Mouse (Mus musculus) lung, postnatal 0 days (tissue): ENCODE data around the gene Vgll4. TPM values are rescaled to one million over a fixed set of nuclear protein-coding genes. Genes with fewer than 3 reads are reported as not detected.
A peak's percentile ranks its signal among the peaks of the same experiment; 100 is the strongest.

Experiments used
- ATAC-seq: fragments of 200-750 bp; cut with Nextera tagmentation; 2 replicates; pipeline ENCODE4 v1.8.0; 2017; ENCODE audit warnings: moderate library complexity
- DNase-seq: peaks from one replicate; pipeline ENCODE4 v3.0.0-alpha.2; 2016; ENCODE audit warnings: low spot score
- H3K27ac ChIP-seq: fragments of 300-500 bp; sonication (generic); 2 replicates; pipeline ENCODE4 v1.5.1; 2014; ENCODE audit warnings: antibody characterized with exemption, mild to moderate bottlenecking, low read length, mixed read lengths
- H3K27me3 ChIP-seq: fragments of 300-500 bp; sonication (generic); replicated peaks from 2 replicates; pipeline ENCODE4 v1.6.1; 2014; ENCODE audit warnings: low read length, mixed read lengths; ENCODE audit not compliant: insufficient read depth
- H3K36me3 ChIP-seq: fragments of 300-500 bp; sonication (generic); 2 replicates; pipeline ENCODE4 v1.6.1; 2014; ENCODE audit warnings: low read length, mixed read lengths; ENCODE audit not compliant: insufficient read depth
- H3K4me1 ChIP-seq: fragments of 300-500 bp; sonication (generic); 2 replicates; pipeline ENCODE4 v1.6.1; 2014; ENCODE audit warnings: antibody characterized with exemption, low read depth, low read length, mixed read lengths; ENCODE audit not compliant: insufficient read depth
- H3K4me2 ChIP-seq: fragments of 300-500 bp; sonication (generic); replicated peaks from 2 replicates; pipeline ENCODE4 v1.6.1; 2014; ENCODE audit warnings: low read depth, mild to moderate bottlenecking, low read length, moderate library complexity, mixed read lengths
- H3K4me3 ChIP-seq: fragments of 300-500 bp; sonication (generic); 2 replicates; pipeline ENCODE4 v1.5.1; 2014; ENCODE audit warnings: low read depth, low read length
- H3K9ac ChIP-seq: fragments of 300-500 bp; sonication (generic); replicated peaks from 2 replicates; pipeline ENCODE4 v1.6.1; 2014; ENCODE audit warnings: low read depth, mild to moderate bottlenecking
- H3K9me3 ChIP-seq: fragments of 300-500 bp; sonication (generic); 2 replicates; pipeline ENCODE4 v1.6.1; 2016; ENCODE audit warnings: low read length, mixed read lengths
- CTCF ChIP-seq: IDR thresholded peaks from 2 replicates; pipeline ENCODE4 v1.5.1; 2016; ENCODE audit warnings: antibody characterized with exemption, mild to moderate bottlenecking
- EP300 ChIP-seq: IDR thresholded peaks from 2 replicates; pipeline ENCODE4 v1.6.1; 2016; ENCODE audit warnings: antibody characterized with exemption, mild to moderate bottlenecking, control low read depth
- WGBS: fragments of 180-500 bp; shearing (Covaris S2); extraction: QIAGEN DNeasy Blood & Tissue Kit; methylation state at CpG from one replicate; pipeline ENCODE4 v1.1.7; 2014; 5-methylcytosine and 5-hydroxymethylcytosine counted together
- polyA plus RNA-seq: library from polyadenylated mRNA; unstranded; fragments of >200 nt; fragmentation: Nextera tagmentation; extraction: Ambion mirVana; gene quantifications from 2 replicates; pipeline ENCODE4 v1.2.1, GENCODE M21; 2015

The Vgll4 gene
- polyA plus RNA-seq, 1 experiment from 2014 or later, result 104 TPM

DNA sequence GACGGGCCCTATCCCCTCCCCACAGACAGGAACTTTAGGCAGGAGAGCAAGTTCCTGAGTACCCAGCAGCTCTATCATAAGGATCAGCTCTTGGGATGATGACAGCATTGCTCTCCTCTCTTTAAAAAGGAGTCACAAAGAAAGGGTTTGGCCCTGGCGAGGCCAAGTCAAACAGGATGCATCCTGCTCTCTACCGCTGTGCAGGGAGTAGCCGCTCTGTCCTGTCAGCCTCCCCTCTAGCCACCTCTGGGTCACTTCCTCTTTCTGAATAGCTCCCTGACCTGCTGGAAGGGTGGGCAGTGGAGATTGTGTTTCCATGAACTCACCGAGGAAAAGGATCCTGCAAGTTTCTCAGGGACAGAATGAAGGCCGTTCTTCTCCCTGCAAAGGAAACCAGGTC is 151.3 kb downstream of the Vgll4 start:
- Histone ChIP-seq H3K9ac (no peak overlapping the region), H3K36me3 (no peaks in the 10 kb centered on the region), H3K27me3 (no peaks in the 10 kb centered on the region), H3K9me3 (no peaks in the 10 kb centered on the region), H3K27ac (0 out of 2 replicates have a peak overlapping the region, but pooled peaks have one; percentile 43), H3K4me3 (no peak overlapping the region), H3K4me2 (no peak overlapping the region), H3K4me1 (peaks cover 9% of the 10 kb centered on the region; the same call in 1 of the 2 replicates)
- ATAC-seq (peak; percentile 79), DNase-seq (peak; percentile 66)
- TF ChIP-seq EP300 (peak; percentile 69; the same call in 1 of the 2 replicates), CTCF (no peak)
- WGBS, result 33% methylated on average over 6 of the region's 6 CpGs

DNA sequence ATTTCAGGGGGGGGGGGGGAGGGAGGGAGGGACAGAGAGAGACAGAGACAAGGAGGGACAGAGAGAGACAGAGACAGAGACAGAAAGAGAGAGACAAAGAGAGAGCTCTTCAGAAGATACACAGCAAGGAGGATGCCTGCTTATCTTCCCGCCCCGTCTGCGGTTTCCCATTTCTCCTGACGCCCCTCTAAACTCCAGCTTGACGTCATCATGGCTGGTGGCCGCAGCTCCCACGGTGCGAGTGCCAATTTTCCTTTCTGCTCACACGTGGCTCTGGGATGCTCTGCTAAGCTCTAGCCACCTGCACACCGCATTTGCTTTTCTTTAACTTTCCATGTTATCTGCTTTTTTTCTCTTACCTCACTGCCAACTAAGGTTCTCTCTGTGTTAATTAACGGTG is 151.8 kb downstream of the Vgll4 start:
- no peak for TF ChIP-seq EP300
- TF ChIP-seq CTCF, result no peak
- Histone ChIP-seq H3K4me3 (no peak overlapping the region), H3K36me3 (no peaks in the 10 kb centered on the region), H3K9ac (no peak overlapping the region), H3K4me2 (no peak overlapping the region), H3K27me3 (no peaks in the 10 kb centered on the region), H3K4me1 (peaks cover 9% of the 10 kb centered on the region; the same call in 1 of the 2 replicates), H3K9me3 (no peaks in the 10 kb centered on the region), H3K27ac (0 out of 2 replicates have a peak overlapping the region, but pooled peaks have one; percentile 38)
- WGBS, result 25% methylated on average over 11 of the region's 11 CpGs
- peak; percentile 42 for ATAC-seq
- peak; percentile 61 for DNase-seq

DNA sequence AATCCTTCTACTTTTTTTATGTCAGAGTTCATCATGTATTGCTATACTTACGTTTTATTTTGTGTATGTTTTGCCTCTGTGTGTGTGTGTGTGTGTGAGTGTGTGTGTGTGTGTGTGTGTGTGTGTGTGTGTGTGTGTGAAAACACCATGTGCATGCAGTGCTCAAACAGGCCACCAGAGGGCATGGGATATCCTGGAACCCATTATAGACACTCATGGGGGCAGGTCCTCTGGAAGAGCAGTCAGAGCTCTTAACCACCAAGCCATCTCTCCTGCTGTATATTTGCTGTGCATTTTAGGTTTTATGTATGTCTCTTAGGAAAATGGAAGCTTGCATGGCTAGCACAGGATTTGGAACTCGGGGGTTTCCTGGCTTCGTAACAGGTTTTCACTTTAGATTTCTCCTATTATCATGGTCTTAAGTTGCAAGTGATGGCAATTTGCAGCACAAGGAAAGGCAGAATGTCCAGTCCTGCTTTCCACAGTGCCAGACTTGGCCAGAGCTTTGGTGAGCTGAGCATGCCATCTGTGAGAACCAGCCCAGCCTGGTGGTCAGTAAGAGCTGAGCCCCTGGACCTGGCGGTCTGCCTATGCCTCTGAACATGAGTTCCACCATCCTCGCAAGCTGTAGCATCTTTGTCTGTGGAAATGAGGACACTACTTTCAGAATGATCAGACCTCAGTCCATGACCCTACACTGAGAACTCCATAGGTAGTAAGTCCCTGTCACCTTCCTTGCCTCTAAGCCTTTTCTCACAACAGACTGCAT is 154.7 kb downstream of the Vgll4 start:
- no peaks in the 10 kb centered on the region for H3K9me3 ChIP-seq

DNA sequence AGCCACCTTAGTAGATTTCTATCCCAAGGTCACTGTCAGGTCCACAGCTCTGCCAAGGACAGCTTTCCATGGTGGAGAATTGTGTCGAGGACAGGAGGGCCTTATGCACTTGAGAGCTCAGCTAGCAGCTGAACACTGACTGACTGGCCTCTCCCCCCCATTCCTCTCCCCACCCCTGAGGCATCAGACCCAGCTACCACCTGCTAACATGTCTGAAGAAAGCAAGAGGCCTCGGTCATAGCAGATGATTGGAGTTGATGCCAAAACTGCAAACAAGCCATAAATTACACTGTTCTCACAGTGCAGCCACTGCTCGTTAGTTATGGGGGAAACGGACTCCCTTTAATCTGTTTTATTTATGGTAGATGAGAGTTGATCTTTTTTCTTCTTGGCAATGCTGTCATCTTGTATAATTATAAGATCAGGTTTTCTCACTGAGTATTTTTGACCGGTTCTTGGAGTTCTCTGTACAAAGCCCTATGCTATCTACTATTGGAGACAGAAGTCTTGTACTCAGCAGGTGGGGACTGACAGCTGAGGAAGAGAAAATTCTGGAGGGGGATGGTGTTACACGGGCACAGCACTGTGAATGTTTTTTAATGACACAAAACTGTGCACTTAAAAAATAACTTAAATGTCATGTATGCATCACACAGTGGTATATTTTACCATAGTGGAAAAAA is 155.5 kb downstream of the Vgll4 start:
- no peak overlapping the region for H3K27ac ChIP-seq
- H3K4me2 ChIP-seq, result no peak overlapping the region
- H3K9me3 ChIP-seq, result no peaks in the 10 kb centered on the region
- ATAC-seq (no peak), DNase-seq (no peak)
- no peaks in the 10 kb centered on the region for H3K27me3 ChIP-seq
- no peaks in the 10 kb centered on the region for H3K36me3 ChIP-seq
- WGBS, result 68% methylated on average over 6 of the region's 6 CpGs
- TF ChIP-seq EP300, result no peak
- TF ChIP-seq CTCF, result no peak
- no peak overlapping the region for H3K4me3 ChIP-seq
- no peaks in the 10 kb centered on the region for H3K4me1 ChIP-seq
- no peak overlapping the region for H3K9ac ChIP-seq

More for the DNA sequence above, 154.7 kb downstream of the Vgll4 start:
- Histone ChIP-seq H3K27me3 (no peaks in the 10 kb centered on the region), H3K4me2 (no peak overlapping the region), H3K27ac (no peak overlapping the region), H3K4me1 (peaks cover 5% of the 10 kb centered on the region; the same call in 1 of the 2 replicates), H3K9ac (no peak overlapping the region), H3K4me3 (no peak overlapping the region), H3K36me3 (no peaks in the 10 kb centered on the region)
- no peak for TF ChIP-seq EP300
- TF ChIP-seq CTCF, result peak; percentile 62
- DNase-seq (no peak), ATAC-seq (no peak)
- WGBS, result 97% methylated on average over 5 of the region's 5 CpGs

DNA sequence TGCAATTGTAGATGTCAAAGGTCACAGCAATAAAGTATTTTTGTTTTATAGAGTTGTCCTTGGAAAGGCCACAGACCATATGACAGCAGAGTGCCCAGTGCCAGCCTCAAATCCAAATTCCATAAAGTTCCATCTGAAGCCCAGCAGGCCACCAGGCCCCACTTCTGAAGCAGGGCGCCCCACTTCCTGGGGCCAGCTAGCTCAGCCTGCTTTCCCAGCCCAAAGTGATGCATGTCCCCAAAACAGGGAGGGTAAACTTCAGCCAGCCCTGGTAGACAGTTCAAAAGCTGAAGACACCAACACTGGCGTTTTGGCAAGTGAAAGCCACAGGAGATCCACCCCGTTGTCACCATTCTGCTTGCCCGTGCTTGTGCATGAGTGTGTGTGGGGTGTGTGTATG is 157.0 kb downstream of the Vgll4 start:
- no peaks in the 10 kb centered on the region for H3K9me3 ChIP-seq
- no peak overlapping the region for H3K4me3 ChIP-seq
- no peaks in the 10 kb centered on the region for H3K36me3 ChIP-seq
- H3K9ac ChIP-seq, result no peak overlapping the region
- no peak for DNase-seq
- no peaks in the 10 kb centered on the region for H3K27me3 ChIP-seq
- no peaks in the 10 kb centered on the region for H3K4me1 ChIP-seq
- 88% methylated on average over 4 of the region's 4 CpGs for WGBS
- H3K27ac ChIP-seq, result no peak overlapping the region
- TF ChIP-seq CTCF (no peak), EP300 (no peak)
- ATAC-seq, result no peak
- H3K4me2 ChIP-seq, result no peak overlapping the region

DNA sequence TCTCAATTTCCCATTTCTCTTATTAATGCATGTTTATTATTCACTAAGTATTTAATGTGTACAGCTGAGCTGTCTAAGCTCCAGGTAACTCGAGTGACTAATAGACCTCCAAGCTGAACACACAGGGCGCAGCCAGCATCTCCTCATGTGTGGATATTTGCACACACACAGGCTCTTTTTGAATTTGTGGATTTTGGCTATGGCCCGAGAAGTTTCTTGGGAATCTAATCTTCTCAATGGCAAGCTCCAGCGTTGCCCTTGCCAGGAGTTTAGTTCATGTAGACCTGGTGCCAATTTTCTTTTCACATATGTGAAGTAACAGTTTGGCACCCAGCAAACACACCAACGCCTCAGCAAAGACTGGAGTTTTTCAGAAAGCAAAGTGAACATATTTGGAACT is 157.5 kb downstream of the Vgll4 start:
- no peak overlapping the region for H3K9ac ChIP-seq
- no peaks in the 10 kb centered on the region for H3K27me3 ChIP-seq
- ATAC-seq, result peak; percentile 35
- DNase-seq, result peak; percentile 77
- H3K4me2 ChIP-seq, result no peak overlapping the region
- no peak overlapping the region for H3K4me3 ChIP-seq
- WGBS, result 50% methylated on average over 5 of the region's 5 CpGs
- H3K4me1 ChIP-seq, result no peaks in the 10 kb centered on the region
- H3K27ac ChIP-seq, result no peak overlapping the region
- TF ChIP-seq CTCF (no peak), EP300 (no peak)
- H3K36me3 ChIP-seq, result no peaks in the 10 kb centered on the region
- H3K9me3 ChIP-seq, result no peaks in the 10 kb centered on the region

Other genes starting within 250 kb of the Vgll4 start
- gene Tamm41, start 67.9 kb upstream of the Vgll4 start, polyA plus RNA-seq, result 27.7 and 28.0 TPM in 2 replicates
- gene Syn2, start 164.9 kb upstream of the Vgll4 start, polyA plus RNA-seq, result 1.0 and 1.4 TPM in 2 replicates